Mouse (Mus musculus): Measurements from ENCODE around the gene Cyp46a1.

GRCm38 (mm10) chr12:108348151-108348550, 14.0 kb downstream of the Cyp46a1 start:
- TF ChIP-seq CTCF (IDR thresholded peaks at IDR 0.05; ENCODE audit: borderline replicate concordance, insufficient read depth, low read length) (no peak), POLR2A (IDR thresholded peaks at IDR 0.05; ENCODE audit: low read depth, low read length) (no peak)

Data from embryonic fibroblast, embryonic 13.5 days (primary cell).